ENCODE assay signal across 13 mouse cellular contexts in genomic region chr12:77011092-77011720, GRCm38 (mm10). TPM values are rescaled to one million over a fixed set of nuclear protein-coding genes. Genes with fewer than 3 reads are reported as not detected.
A peak's percentile ranks its signal among the peaks of the same experiment; 100 is the strongest.
DNase-seq lines count a peak whose midpoint lies in the region; ATAC-seq and TF ChIP-seq lines count a peak whose summit lies in the region.
"Had no signal": no experiment of that assay in that cellular context is flagged by ENCODE, and none has a peak within 500 bp of the region (broad histone marks: within the 10 kb centered on the region; RNA-seq: fewer than 3 reads in every experiment).

No protein-coding gene starts in this region.

- no peak for ATAC-seq in kidney, embryonic 16.5 days (ENCODE audit: low FRiP score, low TSS enrichment)
- ATAC-seq in erythroblast, adult 5-6 weeks (replicated peaks; ENCODE audit: low FRiP score, poor library complexity, severe bottlenecking) = 0 out of 2 replicates have a peak, but pooled peaks have one; percentile 54
- ATAC-seq: midbrain, embryonic 15.5 days had no signal

- peak; percentile 16 for TF ChIP-seq RAD21 in CH12.LX (IDR thresholded peaks at IDR 0.05; ENCODE audit: low read depth, low read length)

- H3K9me3 ChIP-seq in kidney, embryonic 16.5 days (ENCODE audit: low read length) = no peaks in the 10 kb centered on the region
- H3K9me3 ChIP-seq in CH12.LX (replicated peaks; ENCODE audit: low read length) = no peaks in the 10 kb centered on the region
- H3K9me3 ChIP-seq: embryonic facial prominence, embryonic 12.5 days; limb, embryonic 15.5 days; midbrain, embryonic 15.5 days; stomach, embryonic 15.5 days had no signal

- dilution Hi-C loops in CH12.LX (cut with MboI; ENCODE audit: extremely low pct_ligation_motif_present, extremely low pct_unique_long_range_greater_than_20kb, low sequenced_read_pairs) = no loop called here

- peaks cover 7% of the 10 kb centered on the region; the same call in 1 of the 2 replicates for H3K4me1 ChIP-seq in cerebellum, adult 2 months (ENCODE audit: control insufficient read depth, insufficient read depth, low read length)
- no peaks in the 10 kb centered on the region for H3K4me1 ChIP-seq in kidney, adult 2 months (ENCODE audit: control insufficient read depth, insufficient read depth, low read length)
- H3K4me1 ChIP-seq in kidney, embryonic 16.5 days (ENCODE audit: insufficient read depth, low read length) = no peaks in the 10 kb centered on the region
- H3K4me1 ChIP-seq in CH12.LX (ENCODE audit: control insufficient read depth in 1 of 2, insufficient read depth in 2 of 2) = peaks cover 0 to 13% of the 10 kb centered on the region in 2 experiments; a peak in 2 of 4 replicates
- H3K4me1 ChIP-seq: embryonic facial prominence, embryonic 12.5 days; limb, embryonic 15.5 days; midbrain, embryonic 15.5 days; stomach, embryonic 15.5 days had no signal

- DNase-seq in cerebellum, adult 2 months = no peak
- no peak for DNase-seq in cerebellum, adult 8-10 months
- DNase-seq in kidney, adult 2 months = peak; percentile 31
- DNase-seq in CH12.LX (ENCODE audit: extremely low read depth) = no peak
- no peak for DNase-seq in adrenal gland, postnatal 4 days (ENCODE audit: low spot score in 2 of 2)
- DNase-seq in right cerebral cortex, postnatal 36 days (ENCODE audit: low spot score in 2 of 2) = no peak
- DNase-seq: B cell, adult 2 months had no signal

- no peaks in the 10 kb centered on the region for H3K79me2 ChIP-seq in CH12.LX (replicated peaks; ENCODE audit: control insufficient read depth, extremely low read depth, insufficient read depth, poor library complexity, severe bottlenecking)

- H3K27me3 ChIP-seq in cerebellum, adult 2 months (ENCODE audit: control insufficient read depth, insufficient read depth, low read length) = no peaks in the 10 kb centered on the region
- no peaks in the 10 kb centered on the region for H3K27me3 ChIP-seq in kidney, adult 2 months (replicated peaks; ENCODE audit: control insufficient read depth, insufficient read depth, low read length)
- no peaks in the 10 kb centered on the region for H3K27me3 ChIP-seq in kidney, embryonic 16.5 days (ENCODE audit: insufficient read depth, low read length)
- no peaks in the 10 kb centered on the region for H3K27me3 ChIP-seq in CH12.LX (replicated peaks)
- H3K27me3 ChIP-seq: midbrain, embryonic 15.5 days; stomach, embryonic 15.5 days had no signal

- no peaks in the 10 kb centered on the region for H3K36me3 ChIP-seq in kidney, adult 2 months (ENCODE audit: control insufficient read depth, insufficient read depth, low read length)
- H3K36me3 ChIP-seq in kidney, embryonic 16.5 days (ENCODE audit: insufficient read depth, low read length) = no peaks in the 10 kb centered on the region
- no peaks in the 10 kb centered on the region for H3K36me3 ChIP-seq in CH12.LX (replicated peaks in 1 of 2; ENCODE audit: control insufficient read depth in 1 of 2, insufficient read depth in 1 of 2, low read length in 1 of 2)
- H3K36me3 ChIP-seq: embryonic facial prominence, embryonic 12.5 days; limb, embryonic 15.5 days; midbrain, embryonic 15.5 days; stomach, embryonic 15.5 days had no signal

- TF ChIP-seq POLR2A in cerebellum, adult 2 months (IDR thresholded peaks at IDR 0.05; ENCODE audit: borderline replicate concordance, insufficient read depth, low read length) = no peak
- TF ChIP-seq POLR2A in kidney, adult 2 months (IDR thresholded peaks at IDR 0.05; ENCODE audit: low read depth, low read length) = no peak
- TF ChIP-seq POLR2A in CH12.LX (IDR thresholded peaks at IDR 0.05; ENCODE audit: low read depth, low read length) = no peak

- in situ Hi-C loops in CH12.LX (cut with MboI; ENCODE audit: low pct_ligation_motif_present, low pct_unique_long_range_greater_than_20kb, low sequenced_read_pairs) = no loop called here

- no peak overlapping the region for H3K9ac ChIP-seq in kidney, embryonic 16.5 days (replicated peaks; ENCODE audit: low read length)
- H3K9ac ChIP-seq in CH12.LX (ENCODE audit: insufficient read depth, low read depth) = no peak overlapping the region
- H3K9ac ChIP-seq: embryonic facial prominence, embryonic 12.5 days; limb, embryonic 15.5 days; midbrain, embryonic 15.5 days; stomach, embryonic 15.5 days had no signal

- no peak for TF ChIP-seq EP300 in CH12.LX (IDR thresholded peaks at IDR 0.05; ENCODE audit: low read length)

- H3K27ac ChIP-seq in cerebellum, adult 2 months (ENCODE audit: insufficient read depth, low read length) = no peak overlapping the region
- no peak overlapping the region for H3K27ac ChIP-seq in kidney, adult 2 months (ENCODE audit: insufficient read depth, low read depth, low read length)
- H3K27ac ChIP-seq in kidney, embryonic 16.5 days (ENCODE audit: low read length) = no peak overlapping the region
- H3K27ac ChIP-seq in CH12.LX (ENCODE audit: insufficient read depth, low read depth) = no peak overlapping the region
- H3K27ac ChIP-seq: embryonic facial prominence, embryonic 12.5 days; limb, embryonic 15.5 days; midbrain, embryonic 15.5 days; stomach, embryonic 15.5 days had no signal

- peak; percentile 14; the same call in 1 of the 2 replicates for TF ChIP-seq CTCF in cerebellum, adult 2 months (IDR thresholded peaks at IDR 0.05; ENCODE audit: borderline replicate concordance, insufficient read depth, low read depth, low read length)
- TF ChIP-seq CTCF in kidney, adult 2 months (conservative IDR thresholded peaks at IDR 0.05; ENCODE audit: insufficient read depth, insufficient read length, low read depth, low read length) = 0 out of 2 replicates have a peak, but pooled peaks have one; percentile 18
- peak in 1 of 2 experiments; percentile 47; a peak in 2 of 4 replicates for TF ChIP-seq CTCF in CH12.LX (conservative IDR thresholded peaks at IDR 0.05 in 1 of 2, IDR thresholded peaks at IDR 0.05 in 1 of 2; ENCODE audit: low read depth in 2 of 2, low read length in 2 of 2)

- WGBS in cerebellum, adult 2 months = 68% methylated on average over 6 of the region's 6 CpGs
- WGBS in kidney, adult 2 months = 71% methylated on average over 6 of the region's 6 CpGs
- WGBS in kidney, embryonic 16.5 days = 66% methylated on average over 6 of the region's 6 CpGs

- no peak overlapping the region for H3K4me2 ChIP-seq in kidney, embryonic 16.5 days (replicated peaks; ENCODE audit: low read depth, low read length)
- no peak overlapping the region for H3K4me2 ChIP-seq in CH12.LX (ENCODE audit: insufficient read depth, low read depth, poor library complexity, severe bottlenecking)
- H3K4me2 ChIP-seq: embryonic facial prominence, embryonic 12.5 days; limb, embryonic 15.5 days; midbrain, embryonic 15.5 days; stomach, embryonic 15.5 days had no signal

- no peak overlapping the region for H3K4me3 ChIP-seq in cerebellum, adult 2 months (replicated peaks; ENCODE audit: insufficient read depth, low read depth, low read length)
- H3K4me3 ChIP-seq in kidney, adult 2 months (ENCODE audit: insufficient read depth, low read depth, low read length) = no peak overlapping the region
- no peak overlapping the region for H3K4me3 ChIP-seq in kidney, embryonic 16.5 days (ENCODE audit: low read length)
- H3K4me3 ChIP-seq in CH12.LX (replicated peaks in 1 of 3; ENCODE audit: low read depth in 2 of 3, low read length in 2 of 3, poor library complexity in 1 of 3) = no peak overlapping the region
- H3K4me3 ChIP-seq: embryonic facial prominence, embryonic 12.5 days; limb, embryonic 15.5 days; midbrain, embryonic 15.5 days; stomach, embryonic 15.5 days had no signal

TF ChIP-seq in CH12.LX, 34 proteins besides CTCF, POLR2A, EP300 and RAD21:
- TF ChIP-seq RCOR1 (conservative IDR thresholded peaks at IDR 0.05; ENCODE audit: low read depth, low read length) (no peak), SMC3 (IDR thresholded peaks at IDR 0.05; ENCODE audit: low read depth, low read length) (peak; percentile 26)

RNA-seq across cellular contexts. Expression of gene Max, which starts 49.2 kb away (rescaled TPM):
- polyA plus RNA-seq in cerebellum, adult 2 months (2012; rRNA removed) = 90.7 and 93.6 TPM in 2 replicates
- 33.8 and 42.7 TPM in 2 replicates for polyA plus RNA-seq in kidney, adult 2 months (2012; rRNA removed)
- polyA plus RNA-seq in kidney, embryonic 16.5 days (2015; fragmentation: Nextera tagmentation; extraction: Ambion mirVana) = 16.3 and 17.3 TPM in 2 replicates
- total RNA-seq in CH12.LX (2012; rRNA removed) (23.9 and 31.7 TPM in 2 replicates), CH12.LX (2014; rRNA removed) (69.6 and 84.8 TPM in 2 replicates)
- 106 and 128 TPM in 2 replicates for polyA plus RNA-seq in CH12.LX (2012; ENCODE audit: insufficient read length, low read depth)
- 56.6 and 89.2 TPM in 2 replicates for total RNA-seq in erythroblast, adult 5-6 weeks (2015; ENCODE audit: low replicate concordance)
- total RNA-seq in erythroblast, adult 5-6 weeks (2017; ENCODE audit: low replicate concordance) = 62.9 and 210 TPM in 2 replicates
- total RNA-seq in adrenal gland, postnatal 4 days (2021) = 10 to 100 TPM; 69.5 to 71.9 TPM
